Mouse (Mus musculus) cortical plate, adult 2 months (tissue): Measurements from ENCODE around the gene Sptbn1.

Experiments used
- CTCF ChIP-seq: fragments of 200-500 bp; IDR thresholded peaks from 2 replicates; pipeline ENCODE4 v1.5.1; 2011; ENCODE audit warnings: mild to moderate bottlenecking, control low read depth, low read length; ENCODE audit not compliant: insufficient read depth; ENCODE audit errors: extremely low read depth
- POLR2A ChIP-seq: fragments of 200-500 bp; IDR thresholded peaks from 2 replicates; pipeline ENCODE4 v1.6.1; 2011; ENCODE audit warnings: mild to moderate bottlenecking, low read length, control low read depth; ENCODE audit not compliant: insufficient read depth; ENCODE audit errors: extremely low read depth

DNA sequence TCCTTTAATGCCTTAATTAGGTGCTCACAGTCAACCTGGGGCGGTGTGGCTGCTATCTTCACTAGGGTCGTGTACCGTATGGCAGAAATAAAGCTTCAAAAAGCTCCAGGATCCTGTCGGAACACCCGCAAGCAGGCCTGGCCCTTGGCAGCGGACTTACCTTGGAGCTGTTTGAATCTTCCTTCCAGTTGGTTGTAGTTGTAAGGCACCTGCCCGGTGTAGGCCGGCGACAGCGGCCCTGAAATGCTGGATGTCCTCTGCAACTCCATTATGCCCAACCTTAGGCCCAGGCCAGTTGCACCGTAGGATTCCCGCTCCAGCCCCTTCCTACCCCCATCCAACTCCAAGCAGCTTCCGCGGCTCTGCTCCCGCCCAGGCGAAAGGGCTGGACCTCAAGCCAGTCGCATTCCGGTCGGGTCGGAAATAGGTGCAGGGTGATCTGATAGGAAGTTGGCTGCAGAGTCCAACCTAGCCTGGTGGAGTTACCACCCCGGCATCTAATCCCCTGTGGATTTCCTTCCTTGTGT lies 70.3 kb downstream of the Sptbn1 start:
- TF ChIP-seq CTCF (no peak), POLR2A (no peak)
